Mouse (Mus musculus): ENCODE data around the gene Mark4. TPM values are rescaled to one million over a fixed set of nuclear protein-coding genes. Genes with fewer than 3 reads are reported as not detected.

Gene Mark4
- total RNA-seq (2021), result 100 to 1,000 TPM; 115 to 132 TPM
- long read RNA-seq, partial matches to known transcripts, result 14 of 62 reads
- long read RNA-seq, other reads (novel, unspliced or antisense), result 48 of 62 reads

- peak; percentile 75 to 83 for DNase-seq (ENCODE audit: low spot score in 2 of 2)
Observed at GRCm38 (mm10) chr7:19458591-19459111, at the start of gene Mark4. TSS of gene Mark4 (minus strand) at chr7:19458821.

GRCm38 (mm10) chr7:19507612-19507981, 49.0 kb upstream of the Mark4 start:
- DNase-seq (ENCODE audit: low spot score in 2 of 2), result no peak

- peak; percentile 52 to 73 for DNase-seq (ENCODE audit: low spot score in 2 of 2)
Observed at GRCm38 (mm10) chr7:19506969-19507611, 48.5 kb upstream of the Mark4 start.

GRCm38 (mm10) chr7:19506326-19506725, 47.7 kb upstream of the Mark4 start:
- no peak for DNase-seq (ENCODE audit: low spot score in 2 of 2)

GRCm38 (mm10) chr7:19503481-19504068, 45.0 kb upstream of the Mark4 start:
- peak; percentile 37 to 50 for DNase-seq (ENCODE audit: low spot score in 2 of 2)

- no peak for DNase-seq (ENCODE audit: low spot score in 2 of 2)
Observed at GRCm38 (mm10) chr7:19501658-19502057, 43.0 kb upstream of the Mark4 start.

- DNase-seq (ENCODE audit: low spot score in 2 of 2), result no peak
Observed at GRCm38 (mm10) chr7:19500420-19501363, 42.1 kb upstream of the Mark4 start.

GRCm38 (mm10) chr7:19498326-19498725, 39.7 kb upstream of the Mark4 start:
- no peak for DNase-seq (ENCODE audit: low spot score in 2 of 2)

GRCm38 (mm10) chr7:19496214-19496555, 37.6 kb upstream of the Mark4 start:
- no peak for DNase-seq (ENCODE audit: low spot score in 2 of 2)

- DNase-seq (ENCODE audit: low spot score in 2 of 2), result no peak
Observed at GRCm38 (mm10) chr7:19495521-19496213, 37.0 kb upstream of the Mark4 start.

- no peak for DNase-seq (ENCODE audit: low spot score in 2 of 2)
Observed at GRCm38 (mm10) chr7:19494751-19495474, 36.3 kb upstream of the Mark4 start.

- DNase-seq (ENCODE audit: low spot score in 2 of 2), result peak in 1 of 2 experiments; percentile 41
Observed at GRCm38 (mm10) chr7:19491731-19492130, 33.1 kb upstream of the Mark4 start.

- DNase-seq (ENCODE audit: low spot score in 2 of 2), result peak in 1 of 2 experiments; percentile 41
Observed at GRCm38 (mm10) chr7:19489525-19489924, 30.9 kb upstream of the Mark4 start.

- no peak for DNase-seq (ENCODE audit: low spot score in 2 of 2)
Observed at GRCm38 (mm10) chr7:19486549-19486948, 27.9 kb upstream of the Mark4 start.

- no peak for DNase-seq (ENCODE audit: low spot score in 2 of 2)
Observed at GRCm38 (mm10) chr7:19485488-19485887, 26.9 kb upstream of the Mark4 start.

GRCm38 (mm10) chr7:19483281-19483680, 24.7 kb upstream of the Mark4 start:
- no peak for DNase-seq (ENCODE audit: low spot score in 2 of 2)

GRCm38 (mm10) chr7:19477624-19478384, 19.2 kb upstream of the Mark4 start:
- DNase-seq (ENCODE audit: low spot score in 2 of 2), result no peak

GRCm38 (mm10) chr7:19477084-19477483, 18.5 kb upstream of the Mark4 start:
- no peak for DNase-seq (ENCODE audit: low spot score in 2 of 2)

- DNase-seq (ENCODE audit: low spot score in 2 of 2), result peak; percentile 75 to 83
Observed at GRCm38 (mm10) chr7:19473875-19474443, 15.3 kb upstream of the Mark4 start.

All from layer of hippocampus, postnatal 10 days (tissue).